Mouse (Mus musculus): ENCODE data around the gene Sec61a2. TPM values are rescaled to one million over a fixed set of nuclear protein-coding genes. Genes with fewer than 3 reads are reported as not detected.

The Sec61a2 gene
- polyA plus RNA-seq, 2 experiments: 79.1 to 222 TPM

DNA sequence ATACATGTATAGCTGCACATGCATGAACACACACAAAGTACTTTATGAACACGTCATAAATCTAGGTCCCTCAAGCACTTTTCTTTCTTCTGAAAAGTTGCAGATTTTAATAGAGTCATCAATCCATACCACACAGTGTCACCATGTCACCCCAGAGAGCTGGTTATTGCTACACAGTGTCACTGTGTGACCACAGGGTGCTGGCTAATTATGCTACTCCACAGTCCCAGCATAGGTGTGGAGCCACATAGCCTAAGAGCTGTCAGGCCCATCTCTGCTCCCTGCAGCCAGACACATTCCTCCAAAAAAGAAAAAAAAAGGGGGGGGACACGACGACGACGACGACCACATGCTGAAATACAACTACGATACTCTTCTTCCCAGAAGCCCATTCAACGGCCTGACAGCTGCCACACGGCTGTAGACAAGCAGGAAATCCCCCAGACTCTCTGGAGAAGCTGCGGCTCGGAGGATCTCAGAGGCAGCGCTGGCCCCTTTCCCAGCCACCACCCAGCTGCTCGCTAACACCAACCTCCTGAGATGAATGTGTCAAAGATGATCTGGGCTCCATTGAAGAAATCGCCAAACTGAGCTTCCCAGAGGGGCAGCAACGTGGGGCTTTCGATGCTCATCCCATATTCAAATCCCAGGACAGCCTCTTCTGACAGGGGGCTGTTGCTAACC is 16.2 kb upstream of the Sec61a2 start:
- 0 out of 2 replicates have a peak, but pooled peaks cover 8% of the 10 kb centered on the region for H3K36me3 ChIP-seq (ENCODE audit: control insufficient read depth, insufficient read depth, low read length)
- no peak for TF ChIP-seq POLR2A (IDR thresholded peaks at IDR 0.05; ENCODE audit: borderline replicate concordance, extremely low read depth, insufficient read depth, insufficient read length)
- H3K4me3 ChIP-seq (replicated peaks; ENCODE audit: low read length): no peak overlapping the region
- no peak overlapping the region for H3K27ac ChIP-seq (replicated peaks; ENCODE audit: low read depth, low read length)
- no peaks in the 10 kb centered on the region for H3K27me3 ChIP-seq (ENCODE audit: control insufficient read depth, insufficient read depth, low read length)
- no peaks in the 10 kb centered on the region for H3K9me3 ChIP-seq (ENCODE audit: control insufficient read depth, low read length)
- ATAC-seq (ENCODE audit: low FRiP score, low read depth) (no peak), DNase-seq (ENCODE audit: low spot score) (peak; percentile 9)
- 74% methylated on average over 16 of the region's 16 CpGs for WGBS
- H3K9ac ChIP-seq (ENCODE audit: low read depth, low read length, severe bottlenecking): no peak overlapping the region
- no peak overlapping the region for H3K4me2 ChIP-seq (replicated peaks; ENCODE audit: low read depth, low read length, severe bottlenecking)
- no peaks in the 10 kb centered on the region for H3K4me1 ChIP-seq (ENCODE audit: control insufficient read depth, insufficient read depth, low read length)

DNA sequence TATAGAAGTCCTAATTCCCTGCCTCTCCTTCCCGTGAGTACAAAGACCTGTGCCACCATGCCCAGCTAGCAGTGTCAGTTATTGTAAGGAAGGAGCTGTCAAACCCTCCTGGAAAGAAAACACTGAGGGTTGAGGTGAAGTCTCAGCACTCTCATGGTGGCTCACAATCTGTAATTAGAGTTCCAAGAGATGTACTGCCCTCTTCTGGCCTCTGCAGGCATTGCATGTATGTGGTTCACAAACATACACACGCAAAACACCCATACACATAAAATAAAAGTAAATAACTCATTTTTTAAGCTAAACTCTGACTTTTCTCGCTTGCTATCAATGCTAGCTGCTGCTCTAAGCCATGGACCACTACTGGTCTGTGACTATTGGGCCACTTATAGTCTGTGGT is 11.4 kb upstream of the Sec61a2 start:
- WGBS: 64% methylated on average over 3 of the region's 3 CpGs
- H3K4me3 ChIP-seq (replicated peaks; ENCODE audit: low read length): no peak overlapping the region
- H3K27me3 ChIP-seq (ENCODE audit: control insufficient read depth, insufficient read depth, low read length): no peaks in the 10 kb centered on the region
- no peaks in the 10 kb centered on the region for H3K9me3 ChIP-seq (ENCODE audit: control insufficient read depth, low read length)
- H3K4me2 ChIP-seq (replicated peaks; ENCODE audit: low read depth, low read length, severe bottlenecking): no peak overlapping the region
- TF ChIP-seq POLR2A (IDR thresholded peaks at IDR 0.05; ENCODE audit: borderline replicate concordance, extremely low read depth, insufficient read depth, insufficient read length): no peak
- no peaks in the 10 kb centered on the region for H3K4me1 ChIP-seq (ENCODE audit: control insufficient read depth, insufficient read depth, low read length)
- H3K9ac ChIP-seq (ENCODE audit: low read depth, low read length, severe bottlenecking): no peak overlapping the region
- no peak overlapping the region for H3K27ac ChIP-seq (replicated peaks; ENCODE audit: low read depth, low read length)
- H3K36me3 ChIP-seq (ENCODE audit: control insufficient read depth, insufficient read depth, low read length): peaks cover 22% of the 10 kb centered on the region
- peak; percentile 51 for DNase-seq (ENCODE audit: low spot score)
- ATAC-seq (ENCODE audit: low FRiP score, low read depth): no peak

DNA sequence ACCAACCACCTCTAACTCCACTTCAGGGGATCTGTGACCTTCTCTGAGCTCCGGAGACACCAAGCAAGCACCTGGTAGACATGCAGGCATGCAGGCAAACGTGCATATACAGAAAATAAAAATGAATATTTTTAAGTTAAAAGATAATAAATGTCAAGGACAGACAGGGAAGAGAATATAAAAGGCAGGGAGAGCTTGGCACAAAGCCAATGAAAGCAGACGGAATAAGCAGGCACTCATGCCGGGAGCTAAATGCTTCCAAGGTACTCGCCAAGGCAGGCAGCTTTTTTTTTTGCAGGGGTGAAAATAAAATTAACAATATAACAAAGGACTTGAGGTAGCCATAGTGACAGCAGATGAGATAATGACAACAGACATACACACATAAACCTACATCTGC is 10.9 kb upstream of the Sec61a2 start:
- Histone ChIP-seq H3K9me3 (ENCODE audit: control insufficient read depth, low read length) (no peaks in the 10 kb centered on the region), H3K9ac (ENCODE audit: low read depth, low read length, severe bottlenecking) (no peak overlapping the region), H3K36me3 (ENCODE audit: control insufficient read depth, insufficient read depth, low read length) (peaks cover 20% of the 10 kb centered on the region), H3K27ac (replicated peaks; ENCODE audit: low read depth, low read length) (no peak overlapping the region), H3K4me3 (replicated peaks; ENCODE audit: low read length) (no peak overlapping the region), H3K4me2 (replicated peaks; ENCODE audit: low read depth, low read length, severe bottlenecking) (no peak overlapping the region), H3K4me1 (ENCODE audit: control insufficient read depth, insufficient read depth, low read length) (no peaks in the 10 kb centered on the region), H3K27me3 (ENCODE audit: control insufficient read depth, insufficient read depth, low read length) (no peaks in the 10 kb centered on the region)
- TF ChIP-seq POLR2A (IDR thresholded peaks at IDR 0.05; ENCODE audit: borderline replicate concordance, extremely low read depth, insufficient read depth, insufficient read length): no peak
- WGBS: 32% methylated on average over 5 of the region's 5 CpGs
- ATAC-seq (ENCODE audit: low FRiP score, low read depth) (no peak), DNase-seq (ENCODE audit: low spot score) (peak; percentile 44)

DNA sequence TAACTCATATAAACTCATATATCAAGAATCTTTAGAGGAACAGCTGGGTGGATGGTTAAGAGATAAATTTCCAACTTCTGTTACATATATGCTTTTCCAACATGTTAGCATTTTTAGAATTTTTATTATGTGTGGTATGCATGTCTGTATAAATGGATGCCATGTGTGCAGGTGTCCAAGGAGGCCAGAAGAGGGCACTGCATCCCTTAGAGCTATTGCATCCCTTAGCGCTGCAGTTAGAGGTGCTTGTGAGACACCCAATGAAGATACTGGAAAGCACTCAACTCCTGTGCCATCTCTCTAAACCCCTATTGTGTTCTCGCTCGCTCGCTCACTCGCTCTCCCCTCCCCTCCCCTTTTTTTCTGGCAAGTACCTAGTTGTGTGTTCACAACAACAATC is 4.9 kb upstream of the Sec61a2 start:
- ATAC-seq (ENCODE audit: low FRiP score, low read depth) (no peak), DNase-seq (ENCODE audit: low spot score) (peak; percentile 23)
- no peak overlapping the region for H3K9ac ChIP-seq (ENCODE audit: low read depth, low read length, severe bottlenecking)
- WGBS: 74% methylated on average over 5 of the region's 5 CpGs
- no peaks in the 10 kb centered on the region for H3K4me1 ChIP-seq (ENCODE audit: control insufficient read depth, insufficient read depth, low read length)
- peaks cover 20% of the 10 kb centered on the region for H3K36me3 ChIP-seq (ENCODE audit: control insufficient read depth, insufficient read depth, low read length)
- TF ChIP-seq POLR2A (IDR thresholded peaks at IDR 0.05; ENCODE audit: borderline replicate concordance, extremely low read depth, insufficient read depth, insufficient read length): no peak
- H3K4me3 ChIP-seq (replicated peaks; ENCODE audit: low read length): no peak overlapping the region
- no peak overlapping the region for H3K27ac ChIP-seq (replicated peaks; ENCODE audit: low read depth, low read length)
- no peaks in the 10 kb centered on the region for H3K9me3 ChIP-seq (ENCODE audit: control insufficient read depth, low read length)
- no peak overlapping the region for H3K4me2 ChIP-seq (replicated peaks; ENCODE audit: low read depth, low read length, severe bottlenecking)
- no peaks in the 10 kb centered on the region for H3K27me3 ChIP-seq (ENCODE audit: control insufficient read depth, insufficient read depth, low read length)

DNA sequence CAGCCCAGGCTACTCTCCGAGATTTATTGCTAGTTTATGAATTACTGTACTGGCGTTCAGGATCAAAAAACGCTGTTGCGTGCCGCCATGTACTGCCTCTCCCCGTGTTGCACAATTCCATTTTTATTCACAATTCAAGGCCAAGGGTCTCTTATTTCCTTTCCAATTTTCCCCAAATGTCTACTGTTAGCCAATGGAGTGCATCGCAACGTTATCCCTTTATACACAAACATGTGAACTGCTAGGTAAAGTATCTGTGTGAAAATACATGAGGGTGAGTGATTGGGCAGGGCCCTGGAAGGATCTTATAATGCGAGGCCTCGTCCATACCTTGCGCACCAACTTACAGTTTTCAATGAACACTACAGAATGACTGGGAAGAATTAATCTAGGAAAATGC is 936 bp downstream of the Sec61a2 start:
- peak overlapping the region; percentile 52 for H3K4me2 ChIP-seq (replicated peaks; ENCODE audit: low read depth, low read length, severe bottlenecking)
- peak overlapping the region; percentile 92 for H3K4me3 ChIP-seq (replicated peaks; ENCODE audit: low read length)
- H3K36me3 ChIP-seq (ENCODE audit: control insufficient read depth, insufficient read depth, low read length): peaks cover 29% of the 10 kb centered on the region
- no peaks in the 10 kb centered on the region for H3K9me3 ChIP-seq (ENCODE audit: control insufficient read depth, low read length)
- no peaks in the 10 kb centered on the region for H3K27me3 ChIP-seq (ENCODE audit: control insufficient read depth, insufficient read depth, low read length)
- no peak for ATAC-seq (ENCODE audit: low FRiP score, low read depth)
- TF ChIP-seq POLR2A (IDR thresholded peaks at IDR 0.05; ENCODE audit: borderline replicate concordance, extremely low read depth, insufficient read depth, insufficient read length): no peak
- no peak for DNase-seq (ENCODE audit: low spot score)
- peaks cover 6% of the 10 kb centered on the region; the same call in 1 of the 2 replicates for H3K4me1 ChIP-seq (ENCODE audit: control insufficient read depth, insufficient read depth, low read length)
- no peak overlapping the region; the same call in 1 of the 2 replicates for H3K27ac ChIP-seq (replicated peaks; ENCODE audit: low read depth, low read length)
- 19% methylated on average over 11 of the region's 11 CpGs for WGBS
- peak overlapping the region; percentile 93 for H3K9ac ChIP-seq (ENCODE audit: low read depth, low read length, severe bottlenecking)
